13 mouse cellular contexts compared by ENCODE assay signal in genomic region chr1:181260949-181261696, GRCm38 (mm10). TPM values are rescaled to one million over a fixed set of nuclear protein-coding genes. Genes with fewer than 3 reads are reported as not detected.
A peak's percentile ranks its signal among the peaks of the same experiment; 100 is the strongest.
DNase-seq lines count a peak whose midpoint lies in the region; ATAC-seq and TF ChIP-seq lines count a peak whose summit lies in the region.
"Had no signal": no experiment of that assay in that cellular context is flagged by ENCODE, and none has a peak within 500 bp of the region (broad histone marks: within the 10 kb centered on the region; RNA-seq: fewer than 3 reads in every experiment).

No protein-coding gene starts in this region.

- no peak overlapping the region for H3K9ac ChIP-seq in stomach, embryonic 14.5 days (replicated peaks; ENCODE audit: low read depth, low read length)
- no peak overlapping the region for H3K9ac ChIP-seq in stomach, postnatal 0 days (ENCODE audit: low read length)
- peak overlapping the region; percentile 7; the same call in 1 of the 2 replicates for H3K9ac ChIP-seq in heart, embryonic 13.5 days
- H3K9ac ChIP-seq in kidney, embryonic 14.5 days (ENCODE audit: low read depth, low read length): no peak overlapping the region
- H3K9ac ChIP-seq: limb, embryonic 12.5 days; neural tube, embryonic 15.5 days had no signal

- ATAC-seq in stomach, embryonic 14.5 days (ENCODE audit: insufficient number of reproducible peaks, insufficient read depth, low FRiP score, low read depth): 0 out of 2 replicates have a peak, but pooled peaks have one; percentile 24
- no peak for ATAC-seq in stomach, postnatal 0 days (ENCODE audit: low FRiP score, low TSS enrichment)
- ATAC-seq in heart, embryonic 13.5 days (ENCODE audit: extremely low read depth, insufficient number of reproducible peaks, low FRiP score, low TSS enrichment): peak; percentile 37; the same call in 1 of the 2 replicates
- 0 out of 2 replicates have a peak, but pooled peaks have one; percentile 5 for ATAC-seq in megakaryocyte-erythroid progenitor cell, adult 5-6 weeks (replicated peaks; ENCODE audit: low FRiP score, low TSS enrichment, poor library complexity, severe bottlenecking)
- ATAC-seq in kidney, embryonic 14.5 days (ENCODE audit: low FRiP score, low TSS enrichment): no peak
- ATAC-seq: activated CD4-positive, CD25-positive, alpha-beta regulatory T cell, adult 4 months had no signal

- TF ChIP-seq EP300 in stomach, postnatal 0 days (optimal IDR thresholded peaks at IDR 0.05): no peak

- H3K36me3 ChIP-seq in stomach, embryonic 14.5 days (ENCODE audit: control insufficient read depth, insufficient read depth, low read length): no peaks in the 10 kb centered on the region
- no peaks in the 10 kb centered on the region for H3K36me3 ChIP-seq in stomach, postnatal 0 days (ENCODE audit: control insufficient read depth, insufficient read depth, low read length)
- H3K36me3 ChIP-seq in heart, embryonic 13.5 days: no peaks in the 10 kb centered on the region
- H3K36me3 ChIP-seq in kidney, embryonic 14.5 days (ENCODE audit: control insufficient read depth, insufficient read depth, low read length): no peaks in the 10 kb centered on the region
- H3K36me3 ChIP-seq: limb, embryonic 12.5 days; neural tube, embryonic 15.5 days had no signal

- H3K4me1 ChIP-seq in stomach, embryonic 14.5 days (ENCODE audit: control insufficient read depth, insufficient read depth, low read length): peaks cover 16% of the 10 kb centered on the region; the same call in 1 of the 2 replicates
- no peaks in the 10 kb centered on the region; the same call in none of the 2 replicates for H3K4me1 ChIP-seq in stomach, postnatal 0 days (replicated peaks; ENCODE audit: control insufficient read depth, insufficient read depth)
- peaks cover 60% of the 10 kb centered on the region for H3K4me1 ChIP-seq in heart, embryonic 13.5 days
- peaks cover 21% of the 10 kb centered on the region for H3K4me1 ChIP-seq in kidney, embryonic 14.5 days (ENCODE audit: control insufficient read depth, insufficient read depth, low read length)

- whole genome bisulfite sequencing in stomach, embryonic 14.5 days: 18% methylated on average over 8 of the region's 8 CpGs
- 21% methylated on average over 8 of the region's 8 CpGs for WGBS in stomach, postnatal 0 days
- WGBS in heart, embryonic 13.5 days: 36% methylated on average over 8 of the region's 8 CpGs
- whole genome bisulfite sequencing in kidney, embryonic 14.5 days: 44% methylated on average over 8 of the region's 8 CpGs

- H3K27ac ChIP-seq in stomach, embryonic 14.5 days (ENCODE audit: low read length): no peak overlapping the region
- no peak overlapping the region for H3K27ac ChIP-seq in stomach, postnatal 0 days (replicated peaks)
- H3K27ac ChIP-seq in heart, embryonic 13.5 days (replicated peaks): peak overlapping the region; percentile 76
- no peak overlapping the region for H3K27ac ChIP-seq in kidney, embryonic 14.5 days (ENCODE audit: low read depth, low read length)
- H3K27ac ChIP-seq: neural tube, embryonic 15.5 days had no signal

- no peak overlapping the region for H3K4me2 ChIP-seq in stomach, embryonic 14.5 days (replicated peaks; ENCODE audit: low read depth, low read length)
- H3K4me2 ChIP-seq in stomach, postnatal 0 days (replicated peaks; ENCODE audit: low read depth): no peak overlapping the region
- peak overlapping the region; percentile 24 for H3K4me2 ChIP-seq in heart, embryonic 13.5 days
- no peak overlapping the region for H3K4me2 ChIP-seq in kidney, embryonic 14.5 days (replicated peaks; ENCODE audit: low read depth, low read length)
- H3K4me2 ChIP-seq: limb, embryonic 12.5 days; neural tube, embryonic 15.5 days had no signal

- TF ChIP-seq CTCF in stomach, postnatal 0 days (IDR thresholded peaks at IDR 0.05; ENCODE audit: low read depth): no peak

- DNase-seq in embryo, embryonic 10.5 days (ENCODE audit: low spot score): peak; percentile 41
- no peak for DNase-seq in embryo, embryonic 10 days (ENCODE audit: low spot score)
- no peak for DNase-seq in stomach, postnatal 0 days (ENCODE audit: low spot score)
- no peak for DNase-seq in thymus, postnatal 36 days
- DNase-seq: cerebellum, postnatal 10 days; kidney, postnatal 14 days had no signal

- H3K9me3 ChIP-seq in stomach, embryonic 14.5 days (ENCODE audit: control insufficient read depth, low read depth, low read length): no peaks in the 10 kb centered on the region
- no peaks in the 10 kb centered on the region for H3K9me3 ChIP-seq in stomach, postnatal 0 days (ENCODE audit: control insufficient read depth, low read length)
- no peaks in the 10 kb centered on the region for H3K9me3 ChIP-seq in heart, embryonic 13.5 days
- H3K9me3 ChIP-seq in kidney, embryonic 14.5 days (ENCODE audit: control insufficient read depth, low read length): no peaks in the 10 kb centered on the region
- H3K9me3 ChIP-seq: limb, embryonic 12.5 days; neural tube, embryonic 15.5 days had no signal

- no peaks in the 10 kb centered on the region for H3K27me3 ChIP-seq in stomach, embryonic 14.5 days (ENCODE audit: control insufficient read depth, insufficient read depth, low read length)
- H3K27me3 ChIP-seq in stomach, postnatal 0 days (ENCODE audit: control insufficient read depth, insufficient read depth, low read length): no peaks in the 10 kb centered on the region
- H3K27me3 ChIP-seq in heart, embryonic 13.5 days (replicated peaks): no peaks in the 10 kb centered on the region
- no peaks in the 10 kb centered on the region for H3K27me3 ChIP-seq in kidney, embryonic 14.5 days (ENCODE audit: control insufficient read depth, insufficient read depth, low read length)

- H3K4me3 ChIP-seq in stomach, embryonic 14.5 days (ENCODE audit: low read depth, low read length): no peak overlapping the region
- H3K4me3 ChIP-seq in stomach, postnatal 0 days (ENCODE audit: low read depth, low read length): no peak overlapping the region
- H3K4me3 ChIP-seq in heart, embryonic 13.5 days: no peak overlapping the region
- no peak overlapping the region for H3K4me3 ChIP-seq in kidney, embryonic 14.5 days (ENCODE audit: low read length)
- H3K4me3 ChIP-seq: limb, embryonic 12.5 days; neural tube, embryonic 15.5 days had no signal

RNA-seq across cellular contexts. Expression of gene Wdr26, which starts 49.3 kb away (rescaled TPM):
- 54.7 and 56.7 TPM in 2 replicates for polyA plus RNA-seq in stomach, embryonic 14.5 days (2014; fragmentation: Nextera tagmentation; extraction: Ambion mirVana)
- polyA plus RNA-seq in stomach, postnatal 0 days (2015; fragmentation: Nextera tagmentation; extraction: Ambion mirVana): 42.1 and 45.4 TPM in 2 replicates
- 25.9 and 26.7 TPM in 2 replicates for polyA plus RNA-seq in heart, embryonic 13.5 days (2015; fragmentation: Nextera tagmentation; extraction: Ambion mirVana)
- total RNA-seq in megakaryocyte-erythroid progenitor cell, adult 5-6 weeks (2014; fragmentation: Nextera tagmentation): 93.5 and 155 TPM in 2 replicates
- 84.8 and 102 TPM in 2 replicates for total RNA-seq in megakaryocyte-erythroid progenitor cell, adult 5-6 weeks (2017)
- 54.5 and 55.9 TPM in 2 replicates for polyA plus RNA-seq in kidney, embryonic 14.5 days (2014; fragmentation: Nextera tagmentation; extraction: Ambion mirVana)

Comparison
In these comparisons a context has a peak if more than half of its experiments do, and no peak if none do; other contexts are left out.
1. ATAC-seq: peak in stomach, embryonic 14.5 days (single experiment), heart, embryonic 13.5 days (single experiment) and megakaryocyte-erythroid progenitor cell, adult 5-6 weeks (single experiment); none in stomach, postnatal 0 days (single experiment) and kidney, embryonic 14.5 days (single experiment).